Mouse (Mus musculus) intestine, embryonic 15.5 days (tissue): ENCODE measurements around the gene Sema4f. TPM values are rescaled to one million over a fixed set of nuclear protein-coding genes. Genes with fewer than 3 reads are reported as not detected.

Experiments
- polyA plus RNA-seq: library from polyadenylated mRNA; unstranded; fragments of >200 nt; fragmentation: Nextera tagmentation; extraction: Ambion mirVana; gene quantifications from 2 replicates; pipeline ENCODE4 v1.2.1, GENCODE M21; 2015

The Sema4f gene
- polyA plus RNA-seq, 1 experiment from 2014 or later = 1.7 TPM

Other genes starting within 250 kb of the Sema4f start
- gene Pole4, start 234.4 kb downstream of the Sema4f start, polyA plus RNA-seq = 96.4 and 101 TPM in 2 replicates
- 18.8 and 22.0 TPM in 2 replicates for gene Hk2, start 165.3 kb downstream of the Sema4f start, polyA plus RNA-seq
- gene M1ap, start 7.1 kb upstream of the Sema4f start, polyA plus RNA-seq = 0.26 and 0.78 TPM in 2 replicates
- 9.7 and 9.8 TPM in 2 replicates for gene Dok1, start 93.7 kb upstream of the Sema4f start, polyA plus RNA-seq
- 12.7 and 14.2 TPM in 2 replicates for gene Loxl3, start 94.4 kb upstream of the Sema4f start, polyA plus RNA-seq
- gene Aup1, start 114.8 kb upstream of the Sema4f start, polyA plus RNA-seq = 212 and 228 TPM in 2 replicates
- 72.2 and 86.5 TPM in 2 replicates for gene Htra2, start 115.5 kb upstream of the Sema4f start, polyA plus RNA-seq
- 14.0 and 14.9 TPM in 2 replicates for gene Dqx1, start 118.1 kb upstream of the Sema4f start, polyA plus RNA-seq
- 18.1 and 22.5 TPM in 2 replicates for gene Tlx2, start 130.5 kb upstream of the Sema4f start, polyA plus RNA-seq
- 29.4 and 31.5 TPM in 2 replicates for gene Pcgf1, start 138.1 kb upstream of the Sema4f start, polyA plus RNA-seq
- 0.35 and 0.49 TPM in 2 replicates for gene Lbx2, start 146.6 kb upstream of the Sema4f start, polyA plus RNA-seq
- gene Ccdc142, start 161.8 kb upstream of the Sema4f start, polyA plus RNA-seq = 2.6 and 3.5 TPM in 2 replicates
- gene Gm42688, start 161.8 kb upstream of the Sema4f start, polyA plus RNA-seq = 2.3 and 2.4 TPM in 2 replicates
- gene Mrpl53, start 169.3 kb upstream of the Sema4f start, polyA plus RNA-seq = 123 and 135 TPM in 2 replicates
- gene Mogs, start 175.7 kb upstream of the Sema4f start, polyA plus RNA-seq = 56.3 and 63.0 TPM in 2 replicates
- gene Wbp1, start 181.8 kb upstream of the Sema4f start, polyA plus RNA-seq = 79.6 and 89.1 TPM in 2 replicates
- 9.0 and 9.4 TPM in 2 replicates for gene Ino80b, start 185.7 kb upstream of the Sema4f start, polyA plus RNA-seq
- gene Rtkn, start 195.7 kb upstream of the Sema4f start, polyA plus RNA-seq = 23.6 and 26.4 TPM in 2 replicates
- gene Wdr54, start 216.6 kb upstream of the Sema4f start, polyA plus RNA-seq = 3.0 and 3.9 TPM in 2 replicates
- 1.4 and 2.0 TPM in 2 replicates for gene 1700003E16Rik, start 216.6 kb upstream of the Sema4f start, polyA plus RNA-seq
- gene Dctn1, start 226.2 kb upstream of the Sema4f start, polyA plus RNA-seq = 82.1 and 84.6 TPM in 2 replicates